Mouse (Mus musculus) limb, embryonic 13.5 days (tissue): ENCODE results near the gene Mylk. TPM values are rescaled to one million over a fixed set of nuclear protein-coding genes. Genes with fewer than 3 reads are reported as not detected.
"Not testable (repeated sequence)": the region's sequence is repeated elsewhere in the genome, so short reads cannot be mapped to it uniquely, and the experiment has no call there.

Experiments
- ATAC-seq: fragments of 200-750 bp; cut with Nextera tagmentation; 2 replicates; pipeline ENCODE4 v1.8.0; 2017; ENCODE audit warnings: low read depth, moderate number of reproducible peaks, moderate TSS enrichment; ENCODE audit not compliant: low FRiP score
- H3K27ac ChIP-seq: fragments of 300-500 bp; sonication (generic); 2 replicates; pipeline ENCODE4 v1.5.1; 2015; ENCODE audit warnings: inconsistent platforms, mild to moderate bottlenecking, moderate library complexity
- H3K27me3 ChIP-seq: fragments of 300-500 bp; sonication (generic); 2 replicates; pipeline ENCODE4 v1.6.1; 2015; ENCODE audit warnings: mild to moderate bottlenecking, inconsistent platforms
- H3K36me3 ChIP-seq: fragments of 300-500 bp; sonication (generic); 2 replicates; pipeline ENCODE4 v1.6.1; 2015; ENCODE audit warnings: inconsistent platforms, mild to moderate bottlenecking, moderate library complexity
- H3K4me1 ChIP-seq: fragments of 300-500 bp; sonication (generic); 2 replicates; pipeline ENCODE4 v1.6.1; 2015; ENCODE audit warnings: inconsistent platforms
- H3K4me2 ChIP-seq: fragments of 300-500 bp; sonication (generic); replicated peaks from 2 replicates; pipeline ENCODE4 v1.6.1; 2015; ENCODE audit warnings: inconsistent platforms, mild to moderate bottlenecking, moderate library complexity
- H3K4me3 ChIP-seq: fragments of 300-500 bp; sonication (generic); 2 replicates; pipeline ENCODE4 v1.5.1; 2015; ENCODE audit warnings: moderate library complexity, mild to moderate bottlenecking, inconsistent platforms
- H3K9ac ChIP-seq: fragments of 300-500 bp; sonication (generic); 2 replicates; pipeline ENCODE4 v1.6.1; 2015; ENCODE audit warnings: mild to moderate bottlenecking, inconsistent platforms
- H3K9me3 ChIP-seq: fragments of 300-500 bp; sonication (generic); 2 replicates; pipeline ENCODE4 v1.6.1; 2016; ENCODE audit warnings: inconsistent platforms
- WGBS: fragments of 180-500 bp; shearing (Covaris S2); methylation state at CpG from one replicate; pipeline ENCODE4 v1.1.7; 2015; 5-methylcytosine and 5-hydroxymethylcytosine counted together
- polyA plus RNA-seq: library from polyadenylated mRNA; unstranded; fragments of >200 nt; fragmentation: Nextera tagmentation; extraction: Ambion mirVana; gene quantifications from 2 replicates; pipeline ENCODE4 v1.2.1, GENCODE M21; 2015

Gene Mylk
- 7.7 and 9.3 TPM in 2 replicates for polyA plus RNA-seq

DNA sequence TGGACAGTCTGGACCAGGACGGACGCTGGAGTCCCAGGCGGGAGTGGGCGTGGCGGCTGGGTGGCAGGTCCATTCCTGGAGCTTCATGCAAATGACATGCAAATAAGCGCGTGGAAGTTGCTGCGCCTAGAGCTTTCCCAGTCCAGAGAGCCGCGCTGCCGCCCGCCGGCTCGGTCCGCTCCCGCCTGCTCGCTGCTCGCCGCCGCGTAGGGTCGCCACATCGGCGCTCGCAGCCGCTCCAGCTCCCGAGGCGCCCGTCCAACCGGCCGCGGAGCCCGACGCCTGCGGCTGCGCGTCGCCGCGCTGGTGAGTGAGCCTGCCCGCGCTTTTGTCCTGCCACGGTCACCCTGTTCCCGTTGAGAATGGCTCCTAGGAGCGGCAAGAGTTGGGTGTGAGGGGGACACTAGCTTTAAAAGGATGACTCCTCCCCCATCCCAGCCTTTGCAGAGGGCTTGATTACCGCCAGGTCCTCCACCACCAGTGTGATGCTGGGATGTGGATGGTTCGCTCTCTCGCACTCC lies at the start of gene Mylk:
Gene Mylk, plus strand, starts transcription at position 146 of the 521 bp plus-strand sequence.
- H3K36me3 ChIP-seq: no peaks in the 10 kb centered on the region
- H3K4me1 ChIP-seq: peaks cover 29% of the 10 kb centered on the region
- peaks cover 35% of the 10 kb centered on the region for H3K27me3 ChIP-seq
- peak; percentile 92 for ATAC-seq
- under 1% methylated on average over 48 of the region's 48 CpGs for WGBS
- peak within 1 kb of the TSS; percentile 52 for H3K4me3 ChIP-seq
- peak within 1 kb of the TSS; percentile 70 for H3K9ac ChIP-seq
- H3K9me3 ChIP-seq: no peaks in the 10 kb centered on the region
- no peak within 1 kb of the TSS for H3K27ac ChIP-seq
- H3K4me2 ChIP-seq: peak within 1 kb of the TSS; percentile 89

- H3K9me3 ChIP-seq, H3K27me3 ChIP-seq, H3K4me2 ChIP-seq, ATAC-seq, H3K4me3 ChIP-seq, H3K9ac ChIP-seq, H3K27ac ChIP-seq, H3K4me1 ChIP-seq: not testable (repeated sequence)
- WGBS: 62% methylated on average over 3 of the region's 3 CpGs
- peaks cover 15% of the 10 kb centered on the region for H3K36me3 ChIP-seq
These were observed 46.3 kb upstream of the Mylk start for GRCm38 (mm10) chr16:34698721-34699120.

- no peak overlapping the region for H3K4me2 ChIP-seq
- ATAC-seq: peak; percentile 77
- no peak overlapping the region for H3K27ac ChIP-seq
- H3K4me1 ChIP-seq: no peaks in the 10 kb centered on the region; the same call in 1 of the 2 replicates
- H3K9ac ChIP-seq: no peak overlapping the region
- H3K9me3 ChIP-seq: no peaks in the 10 kb centered on the region
- no peaks in the 10 kb centered on the region for H3K27me3 ChIP-seq
- 21% methylated on average over 7 of the region's 7 CpGs for WGBS
- H3K4me3 ChIP-seq: no peak overlapping the region
- H3K36me3 ChIP-seq: peaks cover 16% of the 10 kb centered on the region
These were observed 44.7 kb upstream of the Mylk start for GRCm38 (mm10) chr16:34700165-34700827.

DNA sequence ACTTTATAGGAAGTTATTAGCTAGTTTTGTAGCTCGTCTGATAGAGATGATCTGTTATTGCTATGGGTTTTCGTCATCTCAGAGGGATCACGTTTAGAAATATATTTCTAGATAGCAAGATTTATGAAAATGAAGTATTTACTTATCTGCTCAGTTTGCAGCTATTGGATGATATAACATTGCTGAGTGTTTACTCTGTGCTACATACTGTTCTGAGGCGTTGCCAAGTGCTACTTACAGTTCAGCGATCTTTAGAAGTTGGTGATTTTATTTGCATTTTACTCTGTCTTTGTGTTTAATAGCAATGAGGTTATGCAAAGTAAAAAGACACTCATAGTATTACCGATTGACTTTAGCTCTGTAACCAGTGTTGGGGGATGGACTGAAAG lies 44.2 kb upstream of the Mylk start:
- Histone ChIP-seq H3K4me3 (no peak overlapping the region), H3K9ac (no peak overlapping the region), H3K9me3 (no peaks in the 10 kb centered on the region), H3K4me1 (no peaks in the 10 kb centered on the region; the same call in 1 of the 2 replicates), H3K27me3 (no peaks in the 10 kb centered on the region), H3K36me3 (peaks cover 21% of the 10 kb centered on the region), H3K4me2 (no peak overlapping the region), H3K27ac (no peak overlapping the region)
- no peak for ATAC-seq
- 85% methylated on average over 6 of the region's 6 CpGs for WGBS

GRCm38 (mm10) chr16:34706019-34706418 lies 39.0 kb upstream of the Mylk start:
- WGBS: 82% methylated on average over 2 of the region's 2 CpGs
- Histone ChIP-seq H3K9me3 (no peaks in the 10 kb centered on the region), H3K4me3 (no peak overlapping the region), H3K9ac (no peak overlapping the region), H3K36me3 (peaks cover 31% of the 10 kb centered on the region), H3K4me1 (no peaks in the 10 kb centered on the region), H3K27me3 (no peaks in the 10 kb centered on the region), H3K4me2 (no peak overlapping the region), H3K27ac (no peak overlapping the region)
- no peak for ATAC-seq

DNA sequence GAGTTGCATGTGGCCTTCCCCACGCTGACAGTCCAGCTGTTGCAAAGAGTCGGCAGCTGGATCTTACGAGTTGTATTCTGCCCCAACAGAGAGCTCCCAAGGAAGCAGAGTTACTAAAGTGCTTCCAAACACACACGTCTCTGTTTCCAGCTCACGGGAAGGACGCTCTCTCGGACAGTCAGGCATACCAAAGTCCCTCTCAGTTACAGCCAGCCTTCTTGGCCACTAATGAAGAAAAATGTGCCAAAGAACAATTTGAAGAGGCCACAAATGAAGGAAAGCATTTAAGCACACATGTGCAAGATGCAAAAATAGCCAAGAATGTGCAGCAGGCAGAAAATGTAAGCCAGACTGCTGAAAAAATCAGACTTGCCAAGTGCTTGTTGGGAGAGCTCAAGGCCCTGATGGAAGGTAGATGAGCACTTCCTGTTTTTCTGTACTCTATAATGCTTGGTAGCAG lies 38.5 kb upstream of the Mylk start:
- Histone ChIP-seq H3K9me3 (no peaks in the 10 kb centered on the region), H3K4me2 (no peak overlapping the region), H3K27ac (no peak overlapping the region), H3K9ac (no peak overlapping the region), H3K36me3 (peaks cover 31% of the 10 kb centered on the region), H3K4me1 (no peaks in the 10 kb centered on the region), H3K27me3 (no peaks in the 10 kb centered on the region), H3K4me3 (no peak overlapping the region)
- ATAC-seq: no peak
- WGBS: 79% methylated on average over 7 of the region's 7 CpGs

GRCm38 (mm10) chr16:34711481-34711880 lies 33.5 kb upstream of the Mylk start:
- H3K4me2 ChIP-seq: no peak overlapping the region
- H3K4me3 ChIP-seq: no peak overlapping the region
- ATAC-seq: no peak
- 77% methylated on average over 3 of the region's 3 CpGs for WGBS
- H3K9me3 ChIP-seq: no peaks in the 10 kb centered on the region
- no peaks in the 10 kb centered on the region for H3K4me1 ChIP-seq
- no peak overlapping the region for H3K27ac ChIP-seq
- H3K27me3 ChIP-seq: no peaks in the 10 kb centered on the region
- no peak overlapping the region for H3K9ac ChIP-seq
- peaks cover 25% of the 10 kb centered on the region for H3K36me3 ChIP-seq

GRCm38 (mm10) chr16:34725156-34725555 lies 19.9 kb upstream of the Mylk start:
- Histone ChIP-seq H3K4me1 (no peaks in the 10 kb centered on the region), H3K9me3 (peaks cover 7% of the 10 kb centered on the region), H3K36me3 (peaks cover 37% of the 10 kb centered on the region), H3K27me3 (no peaks in the 10 kb centered on the region), H3K9ac (no peak overlapping the region), H3K4me3 (no peak overlapping the region), H3K27ac (no peak overlapping the region), H3K4me2 (no peak overlapping the region)
- WGBS: 95% methylated on average over 3 of the region's 3 CpGs
- no peak for ATAC-seq

DNA sequence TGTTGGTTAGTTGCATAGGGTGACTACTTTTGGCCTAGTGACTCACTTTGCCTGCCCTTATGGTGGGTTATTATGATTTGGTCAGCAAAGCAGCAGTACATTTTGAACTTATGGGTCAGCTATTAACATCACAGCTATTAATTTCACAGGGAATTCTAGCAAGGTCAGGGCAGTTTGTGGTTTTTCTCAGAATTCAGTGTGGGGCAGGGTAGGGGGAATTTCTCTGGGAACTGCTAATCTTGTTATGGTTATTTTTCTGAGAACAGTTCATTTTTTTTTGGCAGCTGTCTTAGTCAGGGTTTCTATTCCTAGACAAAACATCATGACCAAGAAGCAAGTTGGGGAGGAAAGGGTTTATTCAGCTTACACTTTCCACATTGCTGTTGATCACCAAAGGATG lies 16.4 kb upstream of the Mylk start:
- not testable (repeated sequence) for H3K27me3 ChIP-seq, H3K4me2 ChIP-seq, H3K9ac ChIP-seq, H3K27ac ChIP-seq, H3K9me3 ChIP-seq, H3K4me1 ChIP-seq, ATAC-seq, H3K4me3 ChIP-seq
- peaks cover 20% of the 10 kb centered on the region for H3K36me3 ChIP-seq

- 88% methylated on average over 1 of the region's 1 CpGs for WGBS
These were observed 15.6 kb upstream of the Mylk start for GRCm38 (mm10) chr16:34729371-34729770.

DNA sequence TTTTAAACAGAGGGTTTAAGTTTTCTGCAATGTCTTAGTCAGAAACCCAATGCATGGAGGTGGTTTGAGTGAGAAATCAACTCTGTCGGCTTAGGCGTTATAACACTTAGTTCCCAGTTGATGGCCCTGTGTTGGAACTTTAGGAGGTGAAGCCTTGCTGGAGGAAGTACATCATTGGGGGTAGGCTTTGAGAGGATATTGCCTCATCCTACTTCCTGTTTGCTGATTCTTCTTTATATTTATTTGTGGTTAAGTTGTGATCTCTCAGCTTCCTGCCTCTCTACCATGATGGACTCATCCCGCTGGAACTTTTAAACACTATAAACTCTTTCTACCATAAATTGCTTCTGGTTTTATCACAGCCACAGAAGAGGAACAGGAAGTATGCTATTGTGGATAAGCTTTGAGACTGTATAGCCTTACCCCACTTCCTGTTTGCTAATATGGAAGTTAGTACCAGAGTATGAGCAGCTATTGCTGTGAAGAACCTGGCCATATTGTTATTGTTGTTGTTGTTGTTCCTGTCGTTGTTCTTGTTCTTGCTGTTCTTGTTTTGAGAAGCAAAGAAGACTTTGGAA lies 6.3 kb upstream of the Mylk start:
- 85% methylated on average over 4 of the region's 4 CpGs for WGBS
- H3K27me3 ChIP-seq: peaks cover 6% of the 10 kb centered on the region; the same call in 1 of the 2 replicates

More at GRCm38 (mm10) chr16:34729371-34729770, 15.6 kb upstream of the Mylk start:
- Histone ChIP-seq H3K4me1 (no peaks in the 10 kb centered on the region), H3K9ac (no peak overlapping the region), H3K36me3 (peaks cover 18% of the 10 kb centered on the region), H3K4me2 (no peak overlapping the region), H3K9me3 (peaks cover 10% of the 10 kb centered on the region), H3K4me3 (no peak overlapping the region), H3K27me3 (no peaks in the 10 kb centered on the region), H3K27ac (no peak overlapping the region)
- ATAC-seq: no peak

GRCm38 (mm10) chr16:34742930-34743329 lies 2.1 kb upstream of the Mylk start:
- no peak overlapping the region for H3K4me2 ChIP-seq
- H3K27ac ChIP-seq: no peak overlapping the region
- H3K27me3 ChIP-seq: peaks cover 32% of the 10 kb centered on the region
- H3K4me3 ChIP-seq: no peak overlapping the region
- H3K9me3 ChIP-seq: no peaks in the 10 kb centered on the region
- no peak for ATAC-seq
- no peaks in the 10 kb centered on the region for H3K36me3 ChIP-seq
- 47% methylated on average over 2 of the region's 2 CpGs for WGBS
- no peak overlapping the region for H3K9ac ChIP-seq
- peaks cover 12% of the 10 kb centered on the region for H3K4me1 ChIP-seq

More for the DNA sequence above, 6.3 kb upstream of the Mylk start:
- no peaks in the 10 kb centered on the region for H3K9me3 ChIP-seq
- no peaks in the 10 kb centered on the region for H3K36me3 ChIP-seq
- H3K4me1 ChIP-seq: no peaks in the 10 kb centered on the region
- H3K4me3 ChIP-seq: no peak overlapping the region
- no peak overlapping the region for H3K27ac ChIP-seq
- no peak overlapping the region for H3K4me2 ChIP-seq
- H3K9ac ChIP-seq: no peak overlapping the region
- no peak for ATAC-seq
